Mouse (Mus musculus) small intestine, adult 2 months (tissue): ENCODE results near the gene Mtrex.

Source experiments
- CTCF ChIP-seq: fragments of 200-500 bp; IDR thresholded peaks from 2 replicates; pipeline ENCODE4 v1.5.1; 2012; ENCODE audit warnings: low read depth, mild to moderate bottlenecking, control low read depth, inconsistent platforms, low read length, moderate library complexity, mixed read lengths; ENCODE audit not compliant: insufficient replicate concordance, insufficient read length; ENCODE audit errors: extremely low read depth
- POLR2A ChIP-seq: fragments of 200-500 bp; IDR thresholded peaks from 2 replicates; pipeline ENCODE4 v1.6.1; 2012; ENCODE audit warnings: low read depth, mild to moderate bottlenecking, control low read depth, inconsistent platforms, low read length, moderate library complexity

- no peak for TF ChIP-seq CTCF
- no peak for TF ChIP-seq POLR2A
Measured at GRCm38 (mm10) chr13:112823236-112823910, 103.8 kb downstream of the Mtrex start.
